Mouse (Mus musculus) embryonic facial prominence, embryonic 14.5 days (tissue): ENCODE measurements at regions not wholly inside any gene's neighbourhood (a gene's known extent, or its start where the extent isn't known, plus 50 kb on each side); places are given as distances from the start of the nearest gene placed in this dataset.
A peak's percentile ranks its signal among the peaks of the same experiment; 100 is the strongest.

Experiments used
- ATAC-seq: fragments of 200-750 bp; cut with Nextera tagmentation; 2 replicates; pipeline ENCODE4 v1.8.0; 2017; ENCODE audit warnings: low read depth, moderate number of reproducible peaks, moderate TSS enrichment
- DNase-seq: peaks from one replicate; pipeline ENCODE4 v3.0.0-alpha.2; 2015; ENCODE audit warnings: low spot score
- H3K27ac ChIP-seq: fragments of 300-500 bp; sonication (generic); replicated peaks from 2 replicates; pipeline ENCODE4 v1.5.1; 2014; ENCODE audit warnings: low read depth, mild to moderate bottlenecking, low read length, moderate library complexity
- H3K27me3 ChIP-seq: fragments of 300-500 bp; sonication (generic); replicated peaks from 2 replicates; pipeline ENCODE4 v1.6.1; 2014; ENCODE audit warnings: low read length; ENCODE audit not compliant: control insufficient read depth, insufficient read depth
- H3K36me3 ChIP-seq: fragments of 300-500 bp; sonication (generic); 2 replicates; pipeline ENCODE4 v1.6.1; 2014; ENCODE audit warnings: low read length, mixed read lengths; ENCODE audit not compliant: control insufficient read depth, insufficient read depth
- H3K4me1 ChIP-seq: fragments of 300-500 bp; sonication (generic); 2 replicates; pipeline ENCODE4 v1.6.1; 2014; ENCODE audit warnings: antibody characterized with exemption, low read length; ENCODE audit not compliant: control insufficient read depth, insufficient read depth
- H3K4me2 ChIP-seq: fragments of 300-500 bp; sonication (generic); 2 replicates; pipeline ENCODE4 v1.6.1; 2014; ENCODE audit warnings: low read depth, mild to moderate bottlenecking, low read length, moderate library complexity, mixed read lengths
- H3K4me3 ChIP-seq: fragments of 300-500 bp; sonication (generic); 2 replicates; pipeline ENCODE4 v1.5.1; 2014; ENCODE audit warnings: low read depth, mild to moderate bottlenecking, low read length
- H3K9ac ChIP-seq: fragments of 300-500 bp; sonication (generic); 2 replicates; pipeline ENCODE4 v1.6.1; 2014; ENCODE audit warnings: low read depth, mild to moderate bottlenecking, low read length, moderate library complexity, mixed read lengths
- H3K9me3 ChIP-seq: fragments of 300-500 bp; sonication (generic); 2 replicates; pipeline ENCODE4 v1.6.1; 2016; ENCODE audit warnings: low read length; ENCODE audit not compliant: control insufficient read depth
- WGBS: fragments of 180-500 bp; shearing (Covaris S2); extraction: QIAGEN DNeasy Blood & Tissue Kit; methylation state at CpG from one replicate; pipeline ENCODE4 v1.1.7; 2014; 5-methylcytosine and 5-hydroxymethylcytosine counted together

- H3K4me1 ChIP-seq, result 0 out of 2 replicates have a peak, but pooled peaks cover 2% of the 10 kb centered on the region
- WGBS, result 49% methylated on average over 4 of the region's 4 CpGs
- H3K27me3 ChIP-seq, result no peaks in the 10 kb centered on the region
- peak; percentile 52 for DNase-seq
- H3K4me2 ChIP-seq, result no peak overlapping the region
- H3K9ac ChIP-seq, result no peak overlapping the region
- no peak overlapping the region for H3K4me3 ChIP-seq
- H3K9me3 ChIP-seq, result no peaks in the 10 kb centered on the region
- H3K36me3 ChIP-seq, result no peaks in the 10 kb centered on the region
- H3K27ac ChIP-seq, result no peak overlapping the region
- ATAC-seq, result no peak
These were observed 106.6 kb upstream of the Negr1 start for GRCm38 (mm10) chr3:156455042-156455441.

- ATAC-seq (no peak), DNase-seq (no peak)
- Histone ChIP-seq H3K4me2 (no peak overlapping the region), H3K9me3 (no peaks in the 10 kb centered on the region), H3K36me3 (no peaks in the 10 kb centered on the region), H3K27me3 (no peaks in the 10 kb centered on the region), H3K9ac (no peak overlapping the region), H3K4me3 (no peak overlapping the region), H3K27ac (no peak overlapping the region), H3K4me1 (0 out of 2 replicates have a peak, but pooled peaks cover 2% of the 10 kb centered on the region)
- WGBS, result 63% methylated on average over 2 of the region's 2 CpGs
These were observed 98.3 kb upstream of the Negr1 start for GRCm38 (mm10) chr3:156463299-156463698.

- WGBS, result 77% methylated on average over 5 of the region's 5 CpGs
- no peak overlapping the region for H3K4me2 ChIP-seq
- H3K4me1 ChIP-seq, result no peaks in the 10 kb centered on the region
- H3K9me3 ChIP-seq, result no peaks in the 10 kb centered on the region
- H3K27me3 ChIP-seq, result no peaks in the 10 kb centered on the region
- no peaks in the 10 kb centered on the region for H3K36me3 ChIP-seq
- DNase-seq (no peak), ATAC-seq (no peak)
- no peak overlapping the region for H3K27ac ChIP-seq
- H3K9ac ChIP-seq, result no peak overlapping the region
- H3K4me3 ChIP-seq, result no peak overlapping the region
These were observed 96.0 kb upstream of the Negr1 start for GRCm38 (mm10) chr3:156465601-156466000.

- H3K4me3 ChIP-seq, result no peak overlapping the region
- H3K27ac ChIP-seq, result no peak overlapping the region
- H3K36me3 ChIP-seq, result no peaks in the 10 kb centered on the region
- no peaks in the 10 kb centered on the region for H3K4me1 ChIP-seq
- WGBS, result 83% methylated on average over 4 of the region's 4 CpGs
- no peaks in the 10 kb centered on the region for H3K27me3 ChIP-seq
- no peak overlapping the region for H3K4me2 ChIP-seq
- H3K9me3 ChIP-seq, result no peaks in the 10 kb centered on the region
- H3K9ac ChIP-seq, result no peak overlapping the region
- DNase-seq (no peak), ATAC-seq (peak; percentile 53; the same call in 1 of the 2 replicates)
These were observed 88.9 kb upstream of the Negr1 start for GRCm38 (mm10) chr3:156472665-156473064.
